Mouse (Mus musculus): ENCODE results near the gene Efcab2.

Efcab2 gene

GRCm38 (mm10) chr1:178369272-178369651 lies 36.6 kb upstream of the Efcab2 start:
- H3K27me3 ChIP-seq (ENCODE audit: insufficient read depth, low read length), result no peaks in the 10 kb centered on the region
- H3K36me3 ChIP-seq (ENCODE audit: insufficient read depth, low read length), result no peaks in the 10 kb centered on the region
- TF ChIP-seq CTCF (conservative IDR thresholded peaks at IDR 0.05; ENCODE audit: low read length) (no peak), NANOG (IDR thresholded peaks at IDR 0.05; ENCODE audit: borderline replicate concordance, low read length) (no peak), POU5F1 (IDR thresholded peaks at IDR 0.05; ENCODE audit: borderline replicate concordance, low read length) (no peak)
- peak overlapping the region; percentile 80 for H3K4me3 ChIP-seq (replicated peaks; ENCODE audit: low read length)
- no peaks in the 10 kb centered on the region for H3K9me3 ChIP-seq (ENCODE audit: low read length)
- H3K4me1 ChIP-seq (replicated peaks; ENCODE audit: low read depth, low read length), result peaks cover 51% of the 10 kb centered on the region

- Histone ChIP-seq H3K4me1 (replicated peaks; ENCODE audit: low read depth, low read length) (peaks cover 33% of the 10 kb centered on the region), H3K9me3 (ENCODE audit: low read length) (no peaks in the 10 kb centered on the region), H3K27me3 (ENCODE audit: insufficient read depth, low read length) (no peaks in the 10 kb centered on the region), H3K4me3 (replicated peaks; ENCODE audit: low read length) (no peak overlapping the region), H3K36me3 (ENCODE audit: insufficient read depth, low read length) (no peaks in the 10 kb centered on the region)
- TF ChIP-seq POU5F1 (IDR thresholded peaks at IDR 0.05; ENCODE audit: borderline replicate concordance, low read length), result no peak
- no peak for TF ChIP-seq NANOG (IDR thresholded peaks at IDR 0.05; ENCODE audit: borderline replicate concordance, low read length)
- TF ChIP-seq CTCF (conservative IDR thresholded peaks at IDR 0.05; ENCODE audit: low read length), result no peak
These were observed 33.2 kb upstream of the Efcab2 start for GRCm38 (mm10) chr1:178372681-178373080.

GRCm38 (mm10) chr1:178375381-178375780 lies 30.5 kb upstream of the Efcab2 start:
- Histone ChIP-seq H3K27me3 (ENCODE audit: insufficient read depth, low read length) (no peaks in the 10 kb centered on the region), H3K4me3 (replicated peaks; ENCODE audit: low read length) (no peak overlapping the region), H3K9me3 (ENCODE audit: low read length) (no peaks in the 10 kb centered on the region), H3K36me3 (ENCODE audit: insufficient read depth, low read length) (no peaks in the 10 kb centered on the region), H3K4me1 (replicated peaks; ENCODE audit: low read depth, low read length) (peaks cover 12% of the 10 kb centered on the region)
- TF ChIP-seq CTCF (conservative IDR thresholded peaks at IDR 0.05; ENCODE audit: low read length) (no peak), POU5F1 (IDR thresholded peaks at IDR 0.05; ENCODE audit: borderline replicate concordance, low read length) (no peak), NANOG (IDR thresholded peaks at IDR 0.05; ENCODE audit: borderline replicate concordance, low read length) (no peak)

- H3K4me1 ChIP-seq (replicated peaks; ENCODE audit: low read depth, low read length), result peaks cover 10% of the 10 kb centered on the region
- H3K4me3 ChIP-seq (replicated peaks; ENCODE audit: low read length), result no peak overlapping the region
- no peaks in the 10 kb centered on the region for H3K36me3 ChIP-seq (ENCODE audit: insufficient read depth, low read length)
- no peaks in the 10 kb centered on the region for H3K27me3 ChIP-seq (ENCODE audit: insufficient read depth, low read length)
- H3K9me3 ChIP-seq (ENCODE audit: low read length), result no peaks in the 10 kb centered on the region
- TF ChIP-seq NANOG (IDR thresholded peaks at IDR 0.05; ENCODE audit: borderline replicate concordance, low read length), result no peak
- no peak for TF ChIP-seq POU5F1 (IDR thresholded peaks at IDR 0.05; ENCODE audit: borderline replicate concordance, low read length)
- TF ChIP-seq CTCF (conservative IDR thresholded peaks at IDR 0.05; ENCODE audit: low read length), result no peak
These were observed 29.8 kb upstream of the Efcab2 start for GRCm38 (mm10) chr1:178376061-178376460.

GRCm38 (mm10) chr1:178376907-178377306 lies 29.0 kb upstream of the Efcab2 start:
- Histone ChIP-seq H3K27me3 (ENCODE audit: insufficient read depth, low read length) (no peaks in the 10 kb centered on the region), H3K4me3 (replicated peaks; ENCODE audit: low read length) (no peak overlapping the region), H3K36me3 (ENCODE audit: insufficient read depth, low read length) (no peaks in the 10 kb centered on the region), H3K4me1 (replicated peaks; ENCODE audit: low read depth, low read length) (peaks cover 10% of the 10 kb centered on the region), H3K9me3 (ENCODE audit: low read length) (no peaks in the 10 kb centered on the region)
- TF ChIP-seq CTCF (conservative IDR thresholded peaks at IDR 0.05; ENCODE audit: low read length) (no peak), POU5F1 (IDR thresholded peaks at IDR 0.05; ENCODE audit: borderline replicate concordance, low read length) (no peak), NANOG (IDR thresholded peaks at IDR 0.05; ENCODE audit: borderline replicate concordance, low read length) (no peak)

- Histone ChIP-seq H3K36me3 (ENCODE audit: insufficient read depth, low read length) (no peaks in the 10 kb centered on the region), H3K27me3 (ENCODE audit: insufficient read depth, low read length) (no peaks in the 10 kb centered on the region), H3K4me3 (replicated peaks; ENCODE audit: low read length) (no peak overlapping the region), H3K4me1 (replicated peaks; ENCODE audit: low read depth, low read length) (peaks cover 10% of the 10 kb centered on the region), H3K9me3 (ENCODE audit: low read length) (no peaks in the 10 kb centered on the region)
- TF ChIP-seq CTCF (conservative IDR thresholded peaks at IDR 0.05; ENCODE audit: low read length) (no peak), NANOG (IDR thresholded peaks at IDR 0.05; ENCODE audit: borderline replicate concordance, low read length) (no peak), POU5F1 (IDR thresholded peaks at IDR 0.05; ENCODE audit: borderline replicate concordance, low read length) (no peak)
These were observed 27.8 kb upstream of the Efcab2 start for GRCm38 (mm10) chr1:178378115-178378514.

- no peaks in the 10 kb centered on the region for H3K27me3 ChIP-seq (ENCODE audit: insufficient read depth, low read length)
- TF ChIP-seq POU5F1 (IDR thresholded peaks at IDR 0.05; ENCODE audit: borderline replicate concordance, low read length) (no peak), NANOG (IDR thresholded peaks at IDR 0.05; ENCODE audit: borderline replicate concordance, low read length) (no peak), CTCF (conservative IDR thresholded peaks at IDR 0.05; ENCODE audit: low read length) (no peak)
- no peaks in the 10 kb centered on the region for H3K36me3 ChIP-seq (ENCODE audit: insufficient read depth, low read length)
- H3K4me1 ChIP-seq (replicated peaks; ENCODE audit: low read depth, low read length), result peaks cover 10% of the 10 kb centered on the region
- H3K9me3 ChIP-seq (ENCODE audit: low read length), result no peaks in the 10 kb centered on the region
- no peak overlapping the region for H3K4me3 ChIP-seq (replicated peaks; ENCODE audit: low read length)
These were observed 26.7 kb upstream of the Efcab2 start for GRCm38 (mm10) chr1:178379224-178379623.

- Histone ChIP-seq H3K27me3 (ENCODE audit: insufficient read depth, low read length) (no peaks in the 10 kb centered on the region), H3K9me3 (ENCODE audit: low read length) (no peaks in the 10 kb centered on the region), H3K36me3 (ENCODE audit: insufficient read depth, low read length) (no peaks in the 10 kb centered on the region), H3K4me1 (replicated peaks; ENCODE audit: low read depth, low read length) (no peaks in the 10 kb centered on the region), H3K4me3 (replicated peaks; ENCODE audit: low read length) (no peak overlapping the region)
- TF ChIP-seq CTCF (conservative IDR thresholded peaks at IDR 0.05; ENCODE audit: low read length) (no peak), NANOG (IDR thresholded peaks at IDR 0.05; ENCODE audit: borderline replicate concordance, low read length) (no peak), POU5F1 (IDR thresholded peaks at IDR 0.05; ENCODE audit: borderline replicate concordance, low read length) (no peak)
These were observed 23.7 kb upstream of the Efcab2 start for GRCm38 (mm10) chr1:178382165-178382564.

- no peaks in the 10 kb centered on the region for H3K9me3 ChIP-seq (ENCODE audit: low read length)
- H3K36me3 ChIP-seq (ENCODE audit: insufficient read depth, low read length), result no peaks in the 10 kb centered on the region
- H3K4me1 ChIP-seq (replicated peaks; ENCODE audit: low read depth, low read length), result no peaks in the 10 kb centered on the region
- H3K27me3 ChIP-seq (ENCODE audit: insufficient read depth, low read length), result peaks cover 6% of the 10 kb centered on the region; the same call in 1 of the 2 replicates
- TF ChIP-seq CTCF (conservative IDR thresholded peaks at IDR 0.05; ENCODE audit: low read length), result no peak
- TF ChIP-seq NANOG (IDR thresholded peaks at IDR 0.05; ENCODE audit: borderline replicate concordance, low read length), result no peak
- TF ChIP-seq POU5F1 (IDR thresholded peaks at IDR 0.05; ENCODE audit: borderline replicate concordance, low read length), result no peak
- H3K4me3 ChIP-seq (replicated peaks; ENCODE audit: low read length), result no peak overlapping the region
These were observed 17.1 kb upstream of the Efcab2 start for GRCm38 (mm10) chr1:178388802-178389201.
